Mouse (Mus musculus) adrenal gland (tissue): ENCODE measurements around the gene Fgfr2.
"Not testable (repeated sequence)": the region's sequence is repeated elsewhere in the genome, so short reads cannot be mapped to it uniquely, and the experiment has no call there.

Experiments used
- intact Hi-C: fragments of 180-260 bp; cut with DNase I; formaldehyde crosslinking; loops from one replicate; pipeline ENCODE4 v1.15.1; 2025

Gene Fgfr2

DNA sequence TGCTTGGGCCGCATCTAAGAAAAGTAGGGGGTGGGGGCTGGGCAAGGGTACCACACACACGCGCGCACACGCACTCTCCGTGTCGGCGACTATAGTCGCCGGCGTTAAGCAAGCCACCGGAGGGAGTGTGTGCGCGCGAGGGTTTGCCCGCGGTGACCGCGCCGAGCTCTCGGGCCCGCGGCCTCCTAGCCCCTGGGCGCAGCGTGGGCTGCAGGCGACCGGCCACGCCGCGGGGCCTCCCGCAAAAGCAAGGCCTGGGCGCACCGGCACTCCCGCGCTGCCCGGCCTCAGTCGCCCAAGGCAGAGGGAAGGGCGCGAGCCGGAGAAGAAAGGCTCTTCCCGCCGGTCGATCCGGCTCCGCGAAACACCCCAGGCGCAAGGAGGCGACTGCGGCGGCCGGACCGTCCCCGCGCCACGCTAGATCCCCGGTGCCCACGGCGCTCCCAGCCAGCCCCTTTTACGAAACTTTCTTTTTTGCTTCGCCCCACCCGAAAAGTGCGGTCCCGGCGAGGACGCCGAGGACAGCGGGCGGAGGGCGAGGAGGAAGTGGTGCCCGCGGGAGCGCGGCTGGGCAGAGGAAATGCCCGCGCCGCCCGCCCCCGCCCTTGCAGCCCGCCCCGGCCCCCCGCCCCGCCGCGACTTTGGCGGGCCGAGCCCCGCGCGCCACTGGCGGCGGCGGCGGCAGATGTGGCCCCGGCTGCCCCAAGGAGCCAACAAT is 1.3 kb downstream of the Fgfr2 start:
- intact Hi-C loops = loop anchor here (5.0 kb wide), 2 partner anchors 45 to 90 kb away; no protein-coding TSS in a partner anchor

DNA sequence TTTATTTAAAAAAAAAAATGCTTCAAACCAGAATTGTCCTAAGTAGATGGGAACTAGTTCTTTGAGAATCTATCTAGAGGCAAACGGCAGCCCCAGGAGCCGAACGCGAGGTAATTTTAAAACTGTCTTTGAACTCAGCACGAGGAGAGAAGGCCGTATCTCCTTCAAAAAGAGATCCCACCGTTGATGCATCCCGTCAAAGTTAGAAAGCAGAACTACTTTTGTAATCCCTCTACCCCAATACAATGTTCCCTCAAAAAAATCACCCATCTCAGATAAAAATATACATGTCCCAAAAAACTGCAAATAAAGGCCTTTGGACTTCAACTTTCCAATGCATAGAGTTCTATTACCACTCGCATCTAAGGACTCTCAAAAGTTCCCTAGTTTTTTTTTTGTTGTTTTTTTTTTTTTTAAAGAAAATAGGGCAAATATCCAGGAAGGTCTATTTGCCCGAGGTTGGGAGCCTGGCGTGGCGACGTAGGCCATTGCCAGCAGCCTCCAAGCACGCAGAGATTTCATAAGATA is 2.0 kb downstream of the Fgfr2 start:
- intact Hi-C loops = loop anchor here (5.0 kb wide), 2 partner anchors 44 to 89 kb away; no protein-coding TSS in a partner anchor

DNA sequence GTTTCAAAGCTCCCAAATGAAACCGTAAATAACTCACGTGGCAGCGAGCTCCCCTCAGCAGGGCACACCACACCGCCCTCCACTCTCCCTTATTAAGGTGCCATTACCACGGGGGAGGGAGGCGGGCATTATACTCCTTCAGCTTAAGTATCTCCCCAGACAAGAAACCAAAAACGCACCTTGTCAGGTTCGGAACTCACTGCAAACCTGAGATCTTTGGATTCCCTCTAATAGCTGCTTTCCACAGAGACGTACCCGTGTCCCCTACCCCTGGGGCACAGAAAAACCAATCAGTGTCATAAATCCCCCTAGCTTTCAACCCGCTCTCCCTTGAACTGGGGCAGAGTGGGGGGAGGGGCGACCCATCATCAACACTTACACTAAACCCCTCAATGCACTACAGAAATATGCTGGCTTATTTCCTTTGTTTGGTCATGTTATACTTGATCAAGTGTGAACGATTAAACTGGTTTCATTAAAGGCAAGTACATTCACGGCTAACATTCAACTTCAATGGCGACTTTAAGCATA is 2.9 kb downstream of the Fgfr2 start:
- intact Hi-C loops = loop anchor here (5.0 kb wide), 2 partner anchors 43 to 88 kb away; no protein-coding TSS in a partner anchor

DNA sequence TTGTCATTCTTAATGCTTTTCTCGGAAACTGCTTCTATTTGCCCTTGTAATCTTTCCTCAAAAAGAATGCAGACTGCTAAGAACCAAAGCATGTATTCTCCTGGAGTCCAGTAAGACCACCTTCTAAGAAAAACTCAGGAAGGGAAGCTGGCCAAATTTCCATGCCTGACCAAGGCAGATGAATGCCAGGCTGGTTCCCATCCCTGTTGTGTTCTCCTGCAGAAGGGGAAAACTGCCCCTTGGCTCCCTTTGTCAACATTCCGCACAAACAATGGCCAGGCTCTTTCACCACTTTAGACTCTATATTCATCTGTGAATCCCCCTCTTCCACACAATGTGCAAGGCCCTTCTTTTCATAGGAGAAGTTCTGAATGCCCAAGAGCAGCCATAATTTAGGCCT is 5.3 kb downstream of the Fgfr2 start:
- intact Hi-C loops = no loop called here

DNA sequence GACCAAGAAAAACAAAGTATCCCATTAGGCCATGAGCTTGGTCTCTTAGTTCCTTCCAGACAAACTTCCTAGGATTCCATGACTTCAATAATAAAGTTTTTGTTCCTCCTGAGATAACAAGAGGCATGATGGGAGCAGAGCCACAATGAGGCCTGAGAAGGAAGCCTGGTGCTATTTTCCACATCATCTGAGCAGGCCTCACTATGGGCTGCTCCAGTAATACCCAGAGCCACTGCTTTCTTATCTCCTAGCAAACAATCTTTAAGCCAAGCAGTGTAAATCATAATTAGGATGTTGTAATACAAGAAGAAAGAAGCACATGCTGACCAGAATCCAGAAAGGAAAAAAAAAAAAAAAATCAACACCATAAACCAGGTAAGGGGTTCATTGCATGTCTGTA is 6.6 kb downstream of the Fgfr2 start:
- intact Hi-C loops = no loop called here

DNA sequence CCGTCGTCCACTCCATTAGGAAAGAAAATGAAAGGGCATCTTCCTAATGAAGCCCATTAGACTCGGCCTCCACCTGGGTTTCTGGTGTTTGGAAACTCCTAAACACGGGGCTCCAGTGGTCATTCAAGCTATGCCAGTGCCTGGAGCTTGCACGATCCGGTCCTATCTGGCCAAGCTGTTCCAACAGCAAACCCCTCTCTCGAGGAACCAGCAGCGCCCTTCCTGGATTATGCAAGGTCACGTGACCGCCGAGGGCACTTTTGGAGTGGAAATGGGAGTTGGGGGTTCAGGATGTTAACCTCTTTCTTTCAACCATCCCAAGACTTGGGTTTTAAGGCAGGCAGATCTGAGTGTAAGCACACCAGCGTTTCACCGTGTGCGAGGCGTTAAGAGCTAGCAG is 7.3 kb downstream of the Fgfr2 start:
- intact Hi-C loops = no loop called here

DNA sequence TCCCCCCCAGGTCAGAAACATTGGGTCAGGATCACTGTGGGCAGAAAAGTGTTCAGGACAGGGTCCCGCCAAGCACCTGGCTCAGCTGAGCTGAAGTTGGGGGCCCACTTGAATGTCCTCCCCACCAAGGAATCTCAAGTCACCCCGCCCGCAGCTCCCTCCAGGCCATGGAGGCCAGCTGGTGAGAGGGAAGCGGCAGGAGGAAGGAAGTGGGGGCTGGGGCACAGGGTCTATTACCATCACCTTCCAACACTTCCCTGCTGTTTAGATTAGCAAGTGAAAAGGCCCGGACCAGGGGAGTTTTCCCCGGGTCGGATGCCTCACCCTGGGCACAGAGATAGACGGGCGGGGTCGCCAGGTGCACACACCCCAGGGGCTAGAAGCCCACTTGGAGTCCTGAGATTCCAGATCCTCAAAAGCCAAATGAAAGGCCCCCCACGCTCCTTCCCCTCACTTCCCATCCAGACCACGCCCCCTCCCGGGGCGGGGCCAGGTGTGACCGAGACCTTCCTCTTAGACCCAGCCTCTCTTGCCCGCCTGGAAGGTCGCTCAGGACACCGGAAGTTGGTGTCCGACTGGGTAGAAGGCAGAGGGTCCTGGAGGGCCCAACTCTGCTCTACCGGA is 8.2 kb downstream of the Fgfr2 start:
- intact Hi-C loops = no loop called here

DNA sequence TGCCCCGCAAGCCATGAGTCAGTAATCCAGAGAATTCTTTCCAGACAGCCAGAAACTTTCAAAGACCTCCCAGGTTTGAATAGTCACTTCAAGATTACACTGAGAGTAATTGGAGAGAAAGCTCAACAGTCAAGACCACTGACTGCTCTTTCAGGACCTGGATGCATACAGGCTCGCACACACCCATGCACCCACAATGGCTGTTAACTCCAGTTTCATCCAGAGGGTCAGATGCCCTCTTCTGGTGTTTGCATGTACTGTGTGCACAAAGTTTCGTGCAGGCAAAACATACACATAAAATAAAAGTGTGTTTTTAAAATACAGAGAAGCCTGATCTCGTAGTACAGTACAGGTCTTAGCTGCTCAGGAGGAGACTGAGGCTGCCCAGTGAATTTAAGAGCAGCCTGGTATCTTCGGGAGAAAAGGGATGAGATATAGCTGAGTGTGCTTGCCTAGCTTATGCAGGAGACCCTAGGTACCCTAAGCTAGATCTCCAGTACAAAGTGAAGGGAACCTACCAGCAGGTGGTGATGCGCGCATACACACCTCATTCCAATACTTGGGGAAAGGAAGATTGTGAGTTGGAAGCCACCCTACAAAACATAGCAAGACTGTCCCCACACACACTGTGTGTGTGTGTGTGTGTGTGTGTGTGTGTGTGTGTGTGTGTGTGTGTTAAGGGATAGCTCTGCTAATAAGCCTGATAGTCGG is 9.8 kb downstream of the Fgfr2 start:
- intact Hi-C loops = no loop called here

DNA sequence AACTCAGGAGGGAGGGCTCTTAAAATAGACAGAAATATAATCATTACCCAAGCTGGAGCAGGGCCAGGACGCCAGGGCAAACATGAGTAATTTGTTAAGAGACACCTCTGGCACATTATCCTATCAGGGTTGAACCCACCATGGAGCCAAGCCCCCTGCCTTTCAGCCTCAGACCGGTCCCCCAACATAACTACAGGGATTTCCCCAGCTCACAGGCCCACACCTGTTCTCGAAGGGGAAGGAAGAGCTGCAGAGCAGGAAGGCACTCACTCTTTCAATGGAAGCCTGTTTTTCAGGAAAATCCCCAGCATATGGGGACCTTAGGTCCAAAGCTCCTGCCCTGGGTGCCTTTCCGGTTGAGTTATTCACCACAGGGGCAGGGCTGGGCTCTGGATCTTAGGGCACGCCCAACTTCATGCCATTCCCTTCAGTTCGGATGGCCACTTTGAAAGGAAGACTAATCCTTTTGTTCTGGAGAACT is 10.8 kb downstream of the Fgfr2 start:
- intact Hi-C loops = no loop called here

DNA sequence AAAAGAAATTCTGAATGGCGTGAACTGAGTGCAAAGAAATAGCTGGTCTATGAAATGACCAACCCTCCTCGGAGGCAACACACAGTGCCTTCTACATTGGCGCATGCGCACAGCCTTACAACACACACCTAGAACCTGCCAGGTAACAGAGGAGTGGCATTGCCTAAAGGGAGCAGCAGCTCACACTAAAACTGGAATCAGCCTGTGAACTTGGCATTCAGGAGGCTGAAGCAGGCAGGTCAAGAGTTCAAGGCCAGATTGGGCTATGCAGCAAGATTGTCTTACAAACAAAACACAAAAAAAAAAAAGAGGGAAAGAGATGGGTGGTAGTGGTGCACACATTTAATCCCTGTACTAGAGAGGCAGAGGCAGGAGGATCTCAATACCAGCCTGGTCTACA is 13.7 kb downstream of the Fgfr2 start:
- intact Hi-C loops = no loop called here

DNA sequence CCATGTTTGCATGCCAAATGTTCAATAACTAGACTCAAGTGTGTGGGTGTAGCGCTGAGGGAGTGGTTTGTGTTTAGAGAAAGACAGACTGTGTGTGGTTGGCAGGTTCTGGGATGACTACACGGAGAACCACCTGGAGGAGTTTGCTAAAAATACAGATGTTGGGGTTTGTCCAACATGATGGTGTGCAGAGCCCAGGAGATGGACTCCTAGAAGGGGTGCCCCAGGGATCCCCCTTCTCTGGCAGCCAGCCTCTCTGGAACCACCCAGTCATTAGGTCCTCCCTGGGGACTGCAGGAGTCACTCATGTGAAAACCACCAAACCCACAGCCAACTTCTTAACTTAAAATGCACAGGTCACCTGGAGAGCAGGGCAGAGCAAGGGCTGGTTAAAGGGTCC is 14.5 kb downstream of the Fgfr2 start:
- intact Hi-C loops = no loop called here

DNA sequence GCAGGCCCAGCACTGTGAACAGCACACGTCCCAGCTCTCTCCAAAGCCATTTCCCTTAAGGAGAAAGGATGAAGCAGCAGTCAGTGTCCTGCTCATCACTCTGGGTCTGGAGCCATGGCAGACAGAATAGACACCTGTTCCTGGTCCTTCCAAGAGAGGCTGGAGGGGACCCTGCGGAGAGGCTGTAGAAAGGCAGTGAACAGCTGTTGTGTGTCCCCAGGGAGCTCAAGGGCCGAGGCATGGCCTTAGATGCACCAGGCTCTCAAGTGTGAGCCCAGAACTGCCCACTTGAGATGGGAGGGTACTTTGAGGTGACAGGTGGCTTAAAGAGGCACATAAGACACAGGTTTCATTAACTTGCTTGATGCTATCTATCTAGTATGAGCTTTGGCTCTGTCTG is 20.6 kb downstream of the Fgfr2 start:
- intact Hi-C loops = no loop called here

DNA sequence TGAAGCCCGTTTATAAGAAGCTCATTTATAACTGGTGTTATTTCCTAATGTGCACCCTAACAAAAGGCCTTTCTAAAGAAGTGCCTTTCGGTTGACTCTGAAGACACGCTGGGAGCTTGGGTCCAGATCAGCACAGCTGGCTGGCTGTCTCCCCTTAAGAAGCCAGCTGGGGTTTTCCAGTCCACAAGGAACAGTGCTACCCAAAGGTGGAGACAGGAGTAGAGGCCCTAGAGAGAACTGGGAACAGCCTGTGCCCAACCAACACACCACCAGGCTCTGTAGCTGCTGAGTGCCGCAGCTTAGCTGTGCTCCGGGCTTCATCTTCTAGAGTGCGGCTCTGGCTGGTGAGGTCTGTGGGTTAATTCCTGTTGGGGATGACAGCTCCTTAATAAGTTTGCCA is 22.1 kb downstream of the Fgfr2 start:
- intact Hi-C loops = no loop called here

DNA sequence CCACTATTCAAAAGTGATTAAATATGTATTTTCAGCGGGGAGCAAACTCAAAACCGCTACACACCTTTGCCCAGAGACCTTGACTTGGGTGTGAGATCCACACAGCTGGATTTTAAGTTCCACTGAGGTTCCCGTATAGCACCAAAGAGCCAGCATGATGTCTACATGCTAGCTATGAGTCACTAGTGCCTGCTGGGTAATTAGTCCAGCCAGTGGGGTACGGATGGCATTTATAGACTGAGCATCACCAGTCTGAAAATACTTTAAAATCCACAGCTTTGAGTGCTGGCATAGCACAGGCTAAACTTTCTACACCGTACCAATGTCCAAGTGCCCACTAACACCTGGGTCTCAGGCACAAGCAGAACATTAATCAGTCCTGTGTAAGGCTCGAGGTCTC is 23.0 kb downstream of the Fgfr2 start:
- intact Hi-C loops = no loop called here

DNA sequence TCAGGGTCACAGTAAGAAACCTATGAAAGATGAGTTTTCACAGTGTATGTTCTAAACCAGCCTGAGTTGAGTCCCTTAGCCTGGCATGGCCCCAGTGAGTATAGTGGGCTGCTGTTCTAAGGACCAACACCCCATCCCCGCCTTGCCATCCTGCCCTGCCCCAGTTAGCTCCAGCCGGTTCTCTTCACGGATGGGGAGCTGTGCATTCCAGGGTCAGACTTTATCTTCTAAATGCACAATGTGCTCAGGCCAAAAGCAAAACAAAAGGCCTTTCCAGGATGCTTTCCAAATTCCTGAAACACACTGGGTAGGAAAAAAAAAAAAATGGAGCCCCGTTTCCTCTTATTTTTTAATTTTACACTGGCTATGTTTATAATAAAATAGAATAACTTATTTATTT is 23.9 kb downstream of the Fgfr2 start:
- intact Hi-C loops = no loop called here

DNA sequence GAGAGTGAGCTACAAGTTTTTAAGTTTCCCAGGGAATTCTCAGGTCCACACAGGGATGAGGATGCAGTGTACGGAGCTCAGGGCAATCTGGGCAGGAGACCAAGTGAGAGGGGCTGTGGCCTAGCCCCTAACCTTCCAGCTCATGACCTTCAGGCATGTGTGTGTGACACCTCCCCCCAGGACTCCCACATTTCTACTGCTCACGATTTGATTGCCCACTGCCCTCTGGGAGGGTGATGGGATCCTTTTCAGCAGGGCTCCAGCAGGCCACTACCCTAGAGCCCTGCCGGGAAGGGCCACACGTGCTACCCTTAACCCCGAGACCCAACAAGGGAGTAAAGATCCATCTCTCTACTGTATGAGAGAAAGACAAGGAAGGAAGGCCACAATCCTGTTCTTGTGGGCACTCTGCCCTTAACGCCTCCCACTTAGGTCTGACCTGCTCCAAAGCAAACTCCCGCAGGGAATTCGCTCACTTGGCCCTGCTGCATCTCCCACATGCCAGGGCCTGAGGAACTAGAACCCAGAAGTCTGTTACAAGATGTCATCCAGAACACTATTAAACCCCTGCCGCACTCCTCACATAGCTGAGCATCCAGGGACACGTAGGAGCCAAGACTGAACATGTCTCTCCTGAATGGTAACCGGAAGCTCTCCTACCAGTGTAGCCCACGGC is 24.9 kb downstream of the Fgfr2 start:
- intact Hi-C loops = no loop called here

DNA sequence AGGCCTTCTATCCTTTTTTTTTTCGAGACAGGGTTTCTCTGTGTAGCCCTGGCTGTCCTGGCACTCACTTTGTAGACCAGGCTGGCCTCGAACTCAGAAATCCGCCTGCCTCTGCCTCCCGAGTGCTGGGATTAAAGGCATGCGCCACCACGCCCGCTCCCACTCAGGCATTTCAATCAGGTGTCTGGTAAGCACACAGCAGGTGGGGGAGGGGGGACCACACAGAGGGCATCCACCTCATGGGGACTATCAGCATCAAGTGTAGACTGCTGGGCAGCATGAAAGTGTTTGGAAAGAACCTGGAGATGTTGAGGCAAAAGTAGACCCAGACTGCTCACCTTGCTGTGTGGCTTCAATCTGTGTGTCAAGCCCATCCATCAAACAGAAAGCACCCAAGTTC is 27.5 kb downstream of the Fgfr2 start:
- intact Hi-C loops = not testable (repeated sequence)

DNA sequence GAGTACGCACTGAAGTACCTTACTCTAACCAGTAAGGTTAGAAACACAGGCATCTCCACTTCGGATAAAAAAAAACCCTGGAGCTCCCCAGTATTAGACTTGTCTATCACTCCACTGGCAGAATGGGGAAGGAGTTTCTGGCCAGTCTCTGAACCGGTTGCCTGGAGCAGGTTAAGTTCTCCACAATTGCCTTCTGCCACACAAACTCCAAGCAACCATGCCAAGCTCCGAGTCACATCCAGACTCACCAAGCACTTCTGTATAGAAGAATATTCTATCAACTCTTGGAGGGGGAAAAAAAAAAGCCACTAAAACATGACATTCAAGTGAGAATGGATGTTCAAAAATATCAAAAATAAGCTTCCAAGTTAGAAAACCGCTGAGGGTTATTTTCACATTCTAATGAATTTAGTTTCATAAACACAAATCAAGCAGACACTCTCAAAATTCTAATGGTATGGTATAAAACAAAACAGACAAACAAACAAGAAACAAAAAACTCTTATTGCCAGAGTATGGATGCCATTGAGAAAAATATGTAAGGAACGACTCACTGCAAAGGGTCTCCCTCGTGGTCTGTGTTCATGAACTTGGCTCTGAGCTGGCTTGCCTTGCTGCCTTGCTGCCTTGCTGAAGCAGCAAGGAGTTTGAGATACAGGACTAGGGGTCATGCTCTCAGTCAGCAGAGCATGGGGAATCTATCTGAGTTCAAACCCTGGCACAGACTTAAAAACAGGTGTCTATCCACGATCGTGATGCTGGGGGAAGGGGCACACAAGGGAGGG is 28.2 kb downstream of the Fgfr2 start:
- intact Hi-C loops = no loop called here

DNA sequence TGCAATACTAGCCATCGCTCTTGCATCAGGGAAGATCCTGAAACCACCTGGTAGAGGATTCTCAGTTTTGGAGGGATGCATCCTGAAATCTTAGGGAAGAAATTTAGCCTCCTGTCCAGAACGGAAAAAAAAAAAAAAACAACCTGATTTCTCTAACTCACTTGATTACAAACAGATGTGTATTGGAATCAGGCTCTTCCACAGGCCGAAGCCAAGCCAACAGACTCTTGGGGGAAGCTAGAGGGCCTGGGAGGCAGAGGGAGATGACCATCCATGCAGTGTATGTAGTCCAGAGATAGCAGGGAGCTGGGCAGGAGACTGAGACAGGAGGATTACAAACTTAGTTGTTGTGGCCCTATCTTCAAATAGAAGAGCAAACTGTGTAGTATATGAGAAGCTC is 29.0 kb downstream of the Fgfr2 start:
- intact Hi-C loops = no loop called here

DNA sequence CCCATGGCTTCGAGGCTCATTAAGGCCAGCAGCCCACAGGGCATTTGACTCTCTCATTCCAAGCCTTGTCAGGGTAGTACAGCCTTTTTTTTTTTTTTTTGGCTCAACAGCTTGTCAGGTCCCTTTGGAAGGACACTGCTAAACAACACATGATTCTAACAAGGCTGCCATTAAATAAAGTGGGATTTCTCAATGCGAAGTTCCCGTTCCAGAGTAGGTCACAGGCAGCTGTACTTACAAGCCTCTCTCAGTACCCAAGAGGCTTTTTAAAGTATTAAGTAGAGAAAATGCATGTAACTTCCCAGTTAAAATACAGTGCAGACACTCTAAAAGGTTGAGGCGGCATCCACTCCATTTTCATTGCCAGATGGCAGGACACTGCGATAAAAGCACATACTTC is 29.4 kb downstream of the Fgfr2 start:
- intact Hi-C loops = no loop called here
